Comparison of ENCODE assay signal across 28 mouse cellular contexts in the genomic region with DNA sequence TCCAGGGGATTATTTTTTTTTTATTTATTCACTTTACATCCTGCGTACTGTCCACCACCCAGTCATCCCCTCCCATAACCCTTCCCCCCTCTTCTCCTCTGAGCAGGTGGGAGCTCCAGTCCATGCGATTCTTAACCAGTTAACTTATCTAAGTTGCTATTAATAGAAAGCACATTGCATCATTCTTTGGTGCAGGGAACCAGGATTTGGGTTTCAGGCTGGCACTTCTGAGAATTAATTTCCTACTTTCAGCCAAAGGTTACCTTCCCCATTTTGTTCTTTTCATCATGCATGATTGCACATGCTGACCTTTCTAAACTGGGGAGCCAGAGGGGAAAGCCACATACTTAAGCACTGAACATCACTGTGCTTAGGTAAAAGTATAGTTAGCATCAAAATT. TPM values are rescaled to one million over a fixed set of nuclear protein-coding genes. Genes with fewer than 3 reads are reported as not detected.
A peak's percentile ranks its signal among the peaks of the same experiment; 100 is the strongest.
DNase-seq lines count a peak whose midpoint lies in the region; ATAC-seq and TF ChIP-seq lines count a peak whose summit lies in the region.
"Had no signal": no experiment of that assay in that cellular context is flagged by ENCODE, and none has a peak within 500 bp of the region (broad histone marks: within the 10 kb centered on the region; RNA-seq: fewer than 3 reads in every experiment).

No protein-coding gene starts in this region.

- peak; percentile 90 for ATAC-seq in granulocyte monocyte progenitor cell, adult 5-6 weeks (replicated peaks; ENCODE audit: poor library complexity, severe bottlenecking)
- ATAC-seq: CD4-positive, CD25-positive, alpha-beta regulatory T cell, adult 4 months; forebrain, embryonic 14.5 days; intestine, embryonic 15.5 days had no signal

- peaks cover 25 to 41% of the 10 kb centered on the region in 2 experiments for H3K4me1 ChIP-seq in CH12.LX (ENCODE audit: control insufficient read depth in 1 of 2, insufficient read depth in 2 of 2)
- H3K4me1 ChIP-seq: embryonic facial prominence, embryonic 15.5 days; forebrain, embryonic 10.5 days; heart, embryonic 15.5 days; hindbrain, embryonic 10.5 days; intestine, embryonic 15.5 days had no signal

- H3K36me3 ChIP-seq in CH12.LX (replicated peaks in 1 of 2; ENCODE audit: control insufficient read depth in 1 of 2, insufficient read depth in 1 of 2, low read length in 1 of 2): no peaks in the 10 kb centered on the region
- no peaks in the 10 kb centered on the region; the same call in 1 of the 2 replicates for H3K36me3 ChIP-seq in splenic B cell, adult 2 months (ENCODE audit: control insufficient read depth, insufficient read depth, low read length, poor library complexity, severe bottlenecking)
- H3K36me3 ChIP-seq: embryonic facial prominence, embryonic 15.5 days; forebrain, embryonic 10.5 days; heart, embryonic 15.5 days; hindbrain, embryonic 10.5 days; intestine, embryonic 15.5 days had no signal

- peak; percentile 12 for DNase-seq in kidney, adult 9 months
- DNase-seq in kidney, postnatal 36 days: no peak
- peak; percentile 70 for DNase-seq in CH12.LX (ENCODE audit: extremely low read depth)
- DNase-seq in splenic B cell, adult 2 months (ENCODE audit: low read depth, low spot score): peak; percentile 23
- no peak for DNase-seq in lung, postnatal 4 days
- DNase-seq in MN1 (ENCODE audit: low spot score): no peak
- DNase-seq: adrenal gland, postnatal 14 days; B cell, adult 2 months; cerebellum, adult 18-20 months; cerebellum, adult 9-11 months; cerebellum, postnatal 36 days; embryo, embryonic 11 days; gastrocnemius, adult 2 months; gastrocnemius, postnatal 25 days; heart, adult 2 months; heart, postnatal 14 days had no signal

- dilution Hi-C loops in CH12.LX (cut with MboI; ENCODE audit: extremely low pct_ligation_motif_present, extremely low pct_unique_long_range_greater_than_20kb, low sequenced_read_pairs): no loop called here

- H3K79me2 ChIP-seq in CH12.LX (replicated peaks; ENCODE audit: control insufficient read depth, extremely low read depth, insufficient read depth, poor library complexity, severe bottlenecking): no peaks in the 10 kb centered on the region

- H3K27ac ChIP-seq in CH12.LX (ENCODE audit: insufficient read depth, low read depth): peak overlapping the region; percentile 47; the same call in 1 of the 2 replicates
- H3K27ac ChIP-seq: embryonic facial prominence, embryonic 15.5 days; forebrain, embryonic 10.5 days; gastrocnemius, adult 2 months; heart, adult 2 months; heart, embryonic 15.5 days; hindbrain, embryonic 10.5 days; hindbrain, embryonic 14.5 days; intestine, embryonic 15.5 days had no signal

- H3K4me3 ChIP-seq in CH12.LX (replicated peaks in 1 of 3; ENCODE audit: low read depth in 2 of 3, low read length in 2 of 3, poor library complexity in 1 of 3): no peak overlapping the region
- H3K4me3 ChIP-seq: embryonic facial prominence, embryonic 15.5 days; erythroblast, embryonic 14.5 days; forebrain, embryonic 10.5 days; gastrocnemius, adult 2 months; heart, adult 2 months; heart, embryonic 15.5 days; hindbrain, embryonic 10.5 days; intestine, embryonic 15.5 days had no signal

- TF ChIP-seq EP300 in CH12.LX (IDR thresholded peaks at IDR 0.05; ENCODE audit: low read length): peak; percentile 72

- no peaks in the 10 kb centered on the region for H3K27me3 ChIP-seq in CH12.LX (replicated peaks)
- no peaks in the 10 kb centered on the region; the same call in 1 of the 2 replicates for H3K27me3 ChIP-seq in splenic B cell, adult 2 months (ENCODE audit: control insufficient read depth, insufficient read depth, low read length, poor library complexity, severe bottlenecking)
- H3K27me3 ChIP-seq: embryonic facial prominence, embryonic 15.5 days; heart, embryonic 15.5 days; intestine, embryonic 15.5 days had no signal

- TF ChIP-seq RAD21 in CH12.LX (IDR thresholded peaks at IDR 0.05; ENCODE audit: low read depth, low read length): no peak; the same call in none of the 2 replicates

- in situ Hi-C loops in CH12.LX (cut with MboI; ENCODE audit: low pct_ligation_motif_present, low pct_unique_long_range_greater_than_20kb, low sequenced_read_pairs): no loop called here

- no peak overlapping the region for H3K9ac ChIP-seq in CH12.LX (ENCODE audit: insufficient read depth, low read depth)
- H3K9ac ChIP-seq: embryonic facial prominence, embryonic 15.5 days; heart, embryonic 15.5 days; hindbrain, embryonic 14.5 days; intestine, embryonic 15.5 days had no signal

- TF ChIP-seq CTCF in CH12.LX (conservative IDR thresholded peaks at IDR 0.05 in 1 of 2, IDR thresholded peaks at IDR 0.05 in 1 of 2; ENCODE audit: low read depth in 2 of 2, low read length in 2 of 2): no peak

- TF ChIP-seq POLR2A in CH12.LX (IDR thresholded peaks at IDR 0.05; ENCODE audit: low read depth, low read length): no peak

- peak overlapping the region; percentile 40; the same call in 1 of the 2 replicates for H3K4me2 ChIP-seq in CH12.LX (ENCODE audit: insufficient read depth, low read depth, poor library complexity, severe bottlenecking)
- H3K4me2 ChIP-seq: embryonic facial prominence, embryonic 15.5 days; heart, embryonic 11.5 days; heart, embryonic 15.5 days; hindbrain, embryonic 14.5 days; intestine, embryonic 15.5 days had no signal

- no peaks in the 10 kb centered on the region for H3K9me3 ChIP-seq in CH12.LX (replicated peaks; ENCODE audit: low read length)
- H3K9me3 ChIP-seq: embryonic facial prominence, embryonic 15.5 days; forebrain, embryonic 10.5 days; heart, embryonic 15.5 days; hindbrain, embryonic 10.5 days; intestine, embryonic 15.5 days had no signal

TF ChIP-seq in CH12.LX, 34 proteins besides CTCF, POLR2A, EP300 and RAD21:
- TF ChIP-seq IRF4 (IDR thresholded peaks at IDR 0.05; ENCODE audit: low read depth, low read length) (peak; percentile 80), ETS1 (conservative IDR thresholded peaks at IDR 0.05; ENCODE audit: low read depth, low read length) (peak; percentile 82), MAZ (IDR thresholded peaks at IDR 0.05; ENCODE audit: low read depth, low read length) (0 out of 2 replicates have a peak, but pooled peaks have one; percentile 44), NRF1 (IDR thresholded peaks at IDR 0.05; ENCODE audit: low read depth, low read length) (no peak), TCF12 (IDR thresholded peaks at IDR 0.05; ENCODE audit: low read depth, low read length) (peak; percentile 67), ELF1 (IDR thresholded peaks at IDR 0.05; ENCODE audit: low read depth, low read length) (no peak), CHD1 (IDR thresholded peaks at IDR 0.05; ENCODE audit: low read depth, low read length) (0 out of 2 replicates have a peak, but pooled peaks have one; percentile 69), USF1 (IDR thresholded peaks at IDR 0.05; ENCODE audit: low read depth, low read length) (no peak), E2F4 (IDR thresholded peaks at IDR 0.05; ENCODE audit: insufficient replicate concordance, low read depth, low read length) (no peak), SIN3A (IDR thresholded peaks at IDR 0.05; ENCODE audit: low read length) (no peak), JUND (conservative IDR thresholded peaks at IDR 0.05; ENCODE audit: low read depth, low read length) (peak; percentile 49; the same call in 1 of the 2 replicates), MEF2A (IDR thresholded peaks at IDR 0.05; ENCODE audit: borderline replicate concordance, low read depth, low read length) (peak; percentile 98), PAX5 (IDR thresholded peaks at IDR 0.05; ENCODE audit: low read length) (no peak), JUN (IDR thresholded peaks at IDR 0.05; ENCODE audit: insufficient read depth, low read depth, low read length) (peak; percentile 64), UBTF (IDR thresholded peaks at IDR 0.05; ENCODE audit: low read depth, low read length) (no peak), KAT2A (IDR thresholded peaks at IDR 0.05; ENCODE audit: insufficient replicate concordance, low read length) (no peak), MAFK (IDR thresholded peaks at IDR 0.05; ENCODE audit: insufficient replicate concordance, low read length) (peak; percentile 52; the same call in 1 of the 2 replicates), ZNF384 (IDR thresholded peaks at IDR 0.05; ENCODE audit: low read depth, low read length) (0 out of 2 replicates have a peak, but pooled peaks have one; percentile 12), ZC3H11A (IDR thresholded peaks at IDR 0.05; ENCODE audit: low read depth, low read length) (no peak), MAX (IDR thresholded peaks at IDR 0.05; ENCODE audit: low read length) (peak; percentile 32; the same call in 1 of the 2 replicates), CHD2 (IDR thresholded peaks at IDR 0.05; ENCODE audit: low read length) (peak; percentile 74; the same call in 1 of the 2 replicates), POLR2AphosphoS2 (IDR thresholded peaks at IDR 0.05; ENCODE audit: low read depth, low read length) (no peak), GABPA (IDR thresholded peaks at IDR 0.05; ENCODE audit: insufficient replicate concordance, low read depth, low read length) (no peak), BHLHE40 (IDR thresholded peaks at IDR 0.05; ENCODE audit: low read depth, low read length) (peak; percentile 37; the same call in 1 of the 2 replicates), ZKSCAN1 (IDR thresholded peaks at IDR 0.05; ENCODE audit: borderline replicate concordance, low read depth, low read length) (no peak), RCOR1 (conservative IDR thresholded peaks at IDR 0.05; ENCODE audit: low read depth, low read length) (0 out of 2 replicates have a peak, but pooled peaks have one; percentile 28), TBP (conservative IDR thresholded peaks at IDR 0.05; ENCODE audit: low read depth, low read length) (no peak), HCFC1 (IDR thresholded peaks at IDR 0.05; ENCODE audit: low read depth, low read length) (no peak), ZMIZ1 (IDR thresholded peaks at IDR 0.05; ENCODE audit: low read depth, low read length) (no peak)
TF ChIP-seq in CH12.LX: peak in this region for 14.

RNA-seq across cellular contexts. Expression of a gene that starts 40.3 kb away (rescaled TPM):
- not detected in 2 replicates for total RNA-seq in CH12.LX (2012; rRNA removed)
- total RNA-seq in CH12.LX (2014; rRNA removed): not detected in 2 replicates
- polyA plus RNA-seq in CH12.LX (2012; ENCODE audit: insufficient read length, low read depth): not detected in 2 replicates
- total RNA-seq in granulocyte monocyte progenitor cell, adult 5-6 weeks (2014; fragmentation: Nextera tagmentation): not detected in 2 replicates
- total RNA-seq in granulocyte monocyte progenitor cell, adult 5-6 weeks (2017): not detected in 2 replicates
- total RNA-seq: adrenal gland, postnatal 14 days; gastrocnemius, adult 2 months; gastrocnemius, postnatal 25 days; heart, adult 2 months; heart, postnatal 14 days had no signal
- polyA plus RNA-seq: CD4-positive, CD25-positive, alpha-beta regulatory T cell, adult 4 months; embryonic facial prominence, embryonic 11.5 days; embryonic facial prominence, embryonic 15.5 days; erythroblast, embryonic 14.5 days; forebrain, embryonic 10.5 days; forebrain, embryonic 14.5 days; heart, adult 2 months; heart, embryonic 11.5 days; heart, embryonic 15.5 days; hindbrain, embryonic 10.5 days; hindbrain, embryonic 14.5 days; intestine, embryonic 15.5 days had no signal

Comparison
In these comparisons a context has a peak if more than half of its experiments do, and no peak if none do; other contexts are left out.
1. DNase-seq: peak in kidney, adult 9 months (single experiment), CH12.LX (single experiment) and splenic B cell, adult 2 months (single experiment); none in kidney, postnatal 36 days (0 of 2), lung, postnatal 4 days (0 of 2) and MN1 (single experiment).